Mouse (Mus musculus) left cerebral cortex, adult 2 months (tissue): ENCODE results near the gene Mgat2. TPM values are rescaled to one million over a fixed set of nuclear protein-coding genes. Genes with fewer than 3 reads are reported as not detected.

Experiments used
- DNase-seq, 2 experiments: peaks; one replicate each; pipeline ENCODE4 v3.0.0; 2021 to 2022; ENCODE audit warnings: low spot score in 2 of 2, mixed read lengths in 1 of 2; ENCODE audit errors: extremely low spot score in 1 of 2
- H3K27ac ChIP-seq: fragments of 200-600 bp; 2 replicates; pipeline ENCODE4 v1.8.1; 2022
- H3K4me3 ChIP-seq: fragments of 200-600 bp; 2 replicates; pipeline ENCODE4 v1.8.1; 2022
- CTCF ChIP-seq: fragments of 200-600 bp; IDR thresholded peaks from 2 replicates; pipeline ENCODE4 v1.8.1; 2022; ENCODE audit warnings: antibody characterized with exemption, mild to moderate bottlenecking, moderate library complexity
- intact Hi-C: fragments of 180-260 bp; cut with DNase I; formaldehyde crosslinking; loops from one replicate; pipeline ENCODE4 v1.15.1; 2025
- microRNA-seq, 2 experiments: library from miRNA; unstranded; fragments of <30 nt; microRNA quantifications; one replicate each; pipeline ENCODE4 v1.2.0; 2021
- total RNA-seq, 2 experiments: library from RNA; stranded (reverse); gene quantifications; 2 replicates each; pipeline ENCODE4 v1.2.3; 2021

The Mgat2 gene
- total RNA-seq, 2 experiments from 2014 or later, result 27.0 to 28.9 TPM

DNA sequence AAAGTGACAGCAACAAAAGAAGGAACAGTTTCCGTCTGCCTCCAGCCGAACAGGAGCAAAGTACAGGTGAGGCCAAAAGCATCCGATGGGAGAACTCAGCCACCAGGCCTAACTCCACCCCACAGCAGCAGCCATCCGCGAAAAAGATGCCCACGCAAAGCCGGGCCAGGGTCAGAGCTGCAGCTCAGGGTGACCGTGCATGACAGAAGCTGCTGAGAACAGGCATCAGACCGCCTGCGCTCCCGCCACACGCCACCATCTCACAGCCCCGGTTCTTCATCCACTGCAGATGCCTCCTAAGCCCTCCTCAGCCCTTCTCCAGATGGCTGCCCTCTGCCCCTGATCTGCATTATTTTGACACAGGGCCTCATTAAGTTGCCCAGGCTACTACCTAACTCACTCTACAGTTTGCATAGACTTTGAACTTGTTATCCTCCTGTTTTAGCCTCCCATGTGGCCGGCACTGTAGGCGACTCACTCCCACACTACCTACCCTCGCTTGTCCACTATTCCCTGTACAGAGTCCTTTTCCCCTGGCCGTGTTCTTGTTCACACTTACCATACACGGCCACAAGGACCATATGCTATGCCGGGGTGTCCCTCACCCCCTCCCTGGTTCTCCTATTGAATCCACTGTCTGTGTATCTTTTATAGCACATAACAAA, 36.8 kb downstream of the Mgat2 start:
- no peak overlapping the region for H3K4me3 ChIP-seq
- DNase-seq, result no peak
- intact Hi-C loops, result no loop called here
- no peak overlapping the region for H3K27ac ChIP-seq
- TF ChIP-seq CTCF, result no peak

GRCm38 (mm10) chr12:69227776-69228466, 44.0 kb downstream of the Mgat2 start, which contains the start of gene Pole2:
TSS of gene Pole2 (minus strand) at chr12:69228195.
- Histone ChIP-seq H3K27ac (no peak within 1 kb of the TSS), H3K4me3 (peak within 1 kb of the TSS; percentile 80)
- peak; percentile 82 for DNase-seq
- no peak for TF ChIP-seq CTCF
- intact Hi-C loops, result no loop called here

- TF ChIP-seq CTCF, result no peak; the same call in none of the 2 replicates
- H3K27ac ChIP-seq, result no peak overlapping the region
- intact Hi-C loops, result no loop called here
- H3K4me3 ChIP-seq, result no peak overlapping the region
- no peak for DNase-seq
Observed at GRCm38 (mm10) chr12:69229251-69229650, 45.3 kb downstream of the Mgat2 start.

DNA sequence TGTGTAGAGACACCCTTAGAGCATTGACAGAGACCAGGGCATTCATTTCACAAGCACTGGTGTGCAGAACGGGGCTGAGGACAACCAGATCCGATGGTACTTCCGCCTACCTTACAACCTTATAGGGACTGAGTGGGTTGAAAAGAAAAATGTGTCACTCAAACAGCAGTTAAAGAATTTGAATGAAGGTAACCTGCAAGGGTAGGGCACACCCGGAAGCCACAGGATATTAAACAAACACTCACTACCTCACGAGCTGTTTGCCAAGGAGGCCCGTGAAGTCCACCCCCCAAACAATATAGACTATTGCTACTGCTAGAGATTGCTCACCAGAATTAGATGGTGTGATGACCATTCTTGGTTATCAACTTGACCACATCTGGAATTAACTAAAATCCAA, 51.8 kb downstream of the Mgat2 start:
- DNase-seq, result no peak
- intact Hi-C loops, result no loop called here
- H3K4me3 ChIP-seq, result no peak overlapping the region
- TF ChIP-seq CTCF, result no peak
- H3K27ac ChIP-seq, result no peak overlapping the region

Small RNA genes within 50 kb of the gene (microRNA-seq; reads per million reads assigned to microRNA genes)
- gene Gm47287 (0 reads per million in 2 experiments), gene Gm47295 (0.72 to 5.4 reads per million in 2 experiments)

Other genes starting within 250 kb of the Mgat2 start
- 1,000 to 10,000 TPM; 1,087 to 1,104 TPM for gene Rps29, start 25.0 kb upstream of the Mgat2 start, total RNA-seq
- gene Lrr1, start 15.3 kb upstream of the Mgat2 start, total RNA-seq, result not detected
- 100 to 1,000 TPM; 174 to 177 TPM for gene Rpl36al, start 74 bp upstream of the Mgat2 start, total RNA-seq
- 1 to 10 TPM; 4.8 to 6.1 TPM for gene Gm49383, start 12.9 kb downstream of the Mgat2 start, total RNA-seq
- 1 to 10 TPM; 1.7 TPM for gene Dnaaf2, start 14.3 kb downstream of the Mgat2 start, total RNA-seq
- 1 to 10 TPM; 3.1 to 4.5 TPM for gene Gm49384, start 20.1 kb downstream of the Mgat2 start, total RNA-seq
- under 1 TPM; 0.40 to 0.66 TPM for gene Pole2, start 44.0 kb downstream of the Mgat2 start, total RNA-seq
- 10 to 100 TPM; 20.4 to 22.5 TPM for gene Klhdc1, start 57.0 kb downstream of the Mgat2 start, total RNA-seq
- gene Klhdc2, start 112.5 kb downstream of the Mgat2 start, total RNA-seq, result 100 to 1,000 TPM; 126 to 147 TPM
- 10 to 100 TPM; 46.3 to 53.7 TPM for gene Nemf, start 173.0 kb downstream of the Mgat2 start, total RNA-seq
- 10 to 100 TPM; 56.8 to 58.9 TPM for gene Arf6, start 188.0 kb downstream of the Mgat2 start, total RNA-seq
- 1 to 10 TPM; 1.2 TPM for gene Gm9887, start 188.3 kb downstream of the Mgat2 start, total RNA-seq